Mouse (Mus musculus) naive thymus-derived CD4-positive, alpha-beta T cell, adult 2 months (primary cell): ENCODE data around the gene Dph2.

Experiments
- DNase-seq: peaks from one replicate; pipeline ENCODE4 v3.0.0-alpha.2; 2011; ENCODE audit warnings: low read depth

Dph2 gene

GRCm38 (mm10) chr4:117872471-117872886 is 19.4 kb downstream of the Dph2 start, which contains the start of gene Ccdc24:
Ccdc24 (minus strand) TSS chr4:117872557.
- no peak for DNase-seq

- no peak for DNase-seq
These were observed 20.0 kb downstream of the Dph2 start for GRCm38 (mm10) chr4:117871787-117872186.

GRCm38 (mm10) chr4:117870437-117870836 is 21.4 kb downstream of the Dph2 start:
- DNase-seq = no peak

GRCm38 (mm10) chr4:117869317-117869716 is 22.5 kb downstream of the Dph2 start:
- no peak for DNase-seq

- DNase-seq = peak; percentile 59
These were observed 24.0 kb downstream of the Dph2 start for GRCm38 (mm10) chr4:117867823-117868222.

- DNase-seq = no peak
These were observed 24.8 kb downstream of the Dph2 start for GRCm38 (mm10) chr4:117867000-117867399.

GRCm38 (mm10) chr4:117866083-117866482 is 25.7 kb downstream of the Dph2 start:
- DNase-seq = no peak

GRCm38 (mm10) chr4:117862823-117863222 is 29.0 kb downstream of the Dph2 start:
- no peak for DNase-seq

- no peak for DNase-seq
These were observed 31.3 kb downstream of the Dph2 start for GRCm38 (mm10) chr4:117860570-117860969.

GRCm38 (mm10) chr4:117858794-117859193 is 33.0 kb downstream of the Dph2 start:
- DNase-seq = peak; percentile 19

GRCm38 (mm10) chr4:117855146-117855545 is 36.7 kb downstream of the Dph2 start:
- DNase-seq = no peak

- DNase-seq = no peak
These were observed 39.5 kb downstream of the Dph2 start for GRCm38 (mm10) chr4:117852152-117852868.

GRCm38 (mm10) chr4:117850871-117851270 is 41.0 kb downstream of the Dph2 start:
- DNase-seq = no peak

- no peak for DNase-seq
These were observed 41.7 kb downstream of the Dph2 start for GRCm38 (mm10) chr4:117850176-117850575.

- no peak for DNase-seq
These were observed 42.3 kb downstream of the Dph2 start for GRCm38 (mm10) chr4:117849506-117849905.

- no peak for DNase-seq
These were observed 42.8 kb downstream of the Dph2 start for GRCm38 (mm10) chr4:117849063-117849462.

GRCm38 (mm10) chr4:117847011-117847410 is 44.8 kb downstream of the Dph2 start:
- DNase-seq = no peak

- no peak for DNase-seq
These were observed 45.6 kb downstream of the Dph2 start for GRCm38 (mm10) chr4:117846261-117846660.

- DNase-seq = no peak
These were observed 46.5 kb downstream of the Dph2 start for GRCm38 (mm10) chr4:117845316-117845715.

- no peak for DNase-seq
These were observed 47.4 kb downstream of the Dph2 start for GRCm38 (mm10) chr4:117844467-117844866.

GRCm38 (mm10) chr4:117843101-117843500 is 48.7 kb downstream of the Dph2 start:
- DNase-seq = no peak

GRCm38 (mm10) chr4:117841566-117841965 is 50.3 kb downstream of the Dph2 start:
- DNase-seq = no peak

GRCm38 (mm10) chr4:117840821-117841220 is 51.0 kb downstream of the Dph2 start:
- no peak for DNase-seq

- no peak for DNase-seq
These were observed 52.5 kb downstream of the Dph2 start for GRCm38 (mm10) chr4:117839366-117839765.
